Mouse (Mus musculus) frontal cortex, postnatal 36 days (tissue): ENCODE measurements at regions not wholly inside any gene's neighbourhood (a gene's known extent, or its start where the extent isn't known, plus 50 kb on each side); places are given as distances from the start of the nearest gene placed in this dataset.

Source experiments
- DNase-seq, 2 experiments: peaks; one replicate each; pipeline ENCODE4 v3.0.0; 2022; ENCODE audit warnings: low spot score in 2 of 2

DNA sequence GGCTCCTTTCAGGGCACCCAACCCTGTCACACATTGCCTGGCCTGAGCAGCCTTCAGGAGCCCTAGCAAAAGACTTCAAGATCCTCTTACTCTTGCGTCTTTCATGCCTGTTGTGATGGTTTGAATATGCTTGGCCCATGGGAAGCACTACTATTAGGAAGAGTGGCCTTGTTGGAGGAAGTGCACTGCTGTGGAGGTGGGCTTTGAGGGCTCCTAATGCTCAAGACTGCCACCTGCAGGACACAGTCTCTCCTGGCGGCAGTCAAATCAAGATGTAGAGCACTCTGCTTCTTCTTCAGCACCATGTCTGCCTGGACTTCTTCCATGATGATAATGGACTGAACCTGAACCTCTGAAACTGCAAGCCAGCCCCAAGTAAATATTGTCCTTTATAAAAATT lies 73.0 kb downstream of the Tsen15 start:
- DNase-seq = no peak

DNA sequence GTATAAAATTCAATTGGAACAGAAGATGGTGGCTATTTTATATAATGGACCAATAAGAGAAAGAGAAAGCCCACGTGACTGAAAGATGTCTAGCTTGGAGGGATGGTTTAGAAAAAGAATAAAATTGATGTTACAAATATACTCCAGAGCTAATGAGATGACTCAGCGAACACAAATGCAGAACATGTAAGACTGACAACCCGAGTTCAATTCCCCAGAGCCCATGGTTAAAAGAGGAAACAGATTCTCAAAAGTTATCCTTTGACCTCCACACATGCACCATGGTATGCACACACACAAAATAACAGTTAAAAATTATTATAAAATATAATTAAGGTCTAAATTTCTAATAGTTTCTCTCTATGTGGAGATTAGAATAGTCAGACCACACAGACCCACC lies 81.0 kb downstream of the Tsen15 start:
- no peak for DNase-seq

DNA sequence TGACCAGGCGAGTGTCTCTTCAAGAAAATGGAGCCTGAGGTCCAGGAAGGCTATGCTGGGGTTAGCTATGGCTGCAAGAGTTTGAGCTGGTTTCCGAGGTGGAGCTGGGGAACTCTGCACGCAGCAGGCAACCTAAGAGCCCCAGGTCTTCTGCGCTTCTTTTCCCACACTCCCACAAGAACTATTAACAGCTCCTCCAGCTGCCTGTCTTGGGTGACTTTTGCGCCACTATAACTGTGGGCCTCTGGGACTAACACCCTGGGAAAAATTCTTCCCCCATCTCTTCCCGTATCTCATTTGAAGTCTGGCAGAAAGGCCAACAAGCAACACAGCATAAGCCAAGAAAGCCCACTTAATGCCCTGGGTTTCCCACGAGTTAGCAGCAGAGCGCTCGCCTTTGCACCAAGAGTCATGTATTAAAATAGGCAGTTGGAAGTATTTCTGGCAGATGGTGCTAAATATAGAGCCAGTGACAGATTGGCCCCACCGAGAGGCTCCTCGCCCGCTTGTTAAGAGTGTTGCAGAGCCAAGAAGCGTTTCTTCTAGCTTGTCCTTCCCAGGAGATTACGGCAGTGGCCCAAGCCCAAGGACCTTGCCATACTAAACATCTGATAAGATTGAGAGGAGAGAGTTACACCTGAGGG lies 81.9 kb downstream of the Tsen15 start:
- DNase-seq = peak; percentile 13 to 57

GRCm38 (mm10) chr1:152301355-152301754 lies 85.1 kb downstream of the Tsen15 start:
- DNase-seq = peak; percentile 8 to 32

DNA sequence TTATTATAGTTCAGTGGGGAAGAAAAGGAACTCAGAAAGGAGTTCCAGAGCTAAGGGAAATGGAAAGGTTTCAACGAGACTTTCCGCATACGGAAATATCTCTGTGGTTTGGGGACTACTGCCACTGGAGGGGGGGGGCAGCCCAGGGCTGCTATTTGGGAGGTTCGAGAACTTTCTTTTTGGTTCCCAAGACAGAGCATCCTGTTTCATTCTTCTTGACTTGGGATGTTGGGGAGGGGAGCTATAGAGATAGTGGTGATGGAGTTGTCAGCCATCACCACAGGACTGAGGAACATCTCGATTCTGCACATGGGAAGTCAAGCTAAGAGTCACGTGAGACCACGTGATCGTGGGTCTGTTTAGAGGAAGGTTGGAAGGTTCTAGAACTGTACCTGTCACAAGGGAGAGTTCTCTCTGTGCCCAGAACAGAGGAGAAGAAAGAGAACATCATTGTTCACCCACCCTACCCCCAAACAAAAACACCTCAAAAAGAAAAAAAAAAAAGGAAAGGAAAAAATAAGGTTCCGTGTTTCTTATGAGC lies 94.2 kb downstream of the Tsen15 start:
- no peak for DNase-seq

- DNase-seq = peak; percentile 59 to 65
Measured at GRCm38 (mm10) chr1:152290768-152291167, 95.7 kb downstream of the Tsen15 start.

GRCm38 (mm10) chr1:152287566-152288490 lies 98.7 kb downstream of the Tsen15 start:
- no peak for DNase-seq

DNA sequence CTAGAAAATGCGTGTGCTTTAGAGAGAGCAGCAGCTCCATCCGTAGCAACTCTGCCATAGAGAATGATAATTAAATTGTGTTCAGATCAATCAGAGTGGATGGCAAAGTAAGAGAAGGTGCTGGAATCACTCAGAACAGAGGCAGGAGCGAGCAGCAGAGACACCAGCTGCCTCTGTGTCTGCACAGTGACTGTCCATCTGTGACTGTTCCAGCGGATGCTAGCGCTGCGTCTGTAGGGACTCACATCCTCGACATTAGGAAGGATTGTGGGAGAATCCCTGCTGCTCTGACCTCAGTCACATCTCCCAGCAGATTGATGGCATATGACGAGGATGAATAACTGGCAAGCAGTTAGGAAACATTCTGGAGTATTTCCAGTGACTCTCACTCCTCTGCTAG lies 99.8 kb downstream of the Tsen15 start:
- no peak for DNase-seq

DNA sequence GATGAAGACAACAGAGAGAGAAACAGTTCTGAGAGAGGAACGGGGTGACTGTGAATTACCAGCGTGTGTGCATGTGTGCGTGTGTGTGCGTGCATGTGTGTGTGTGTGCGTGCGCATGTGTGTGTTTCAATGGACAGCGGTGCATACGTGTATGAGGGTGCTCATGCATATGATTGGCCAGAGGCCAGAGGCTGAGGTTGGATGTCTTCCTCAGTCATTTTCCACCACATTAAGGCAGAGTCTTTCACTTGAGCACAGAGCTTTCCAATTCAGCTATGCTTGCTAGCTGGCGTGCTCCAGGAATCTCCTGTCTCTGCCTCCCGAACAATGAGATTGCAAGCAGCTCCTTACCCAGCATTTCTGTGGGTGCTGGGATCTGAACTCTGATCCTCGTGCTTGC lies 104.4 kb downstream of the Tsen15 start:
- DNase-seq = no peak

GRCm38 (mm10) chr1:152281201-152281600 lies 105.3 kb downstream of the Tsen15 start:
- no peak for DNase-seq

GRCm38 (mm10) chr1:152280014-152280413 lies 106.5 kb downstream of the Tsen15 start:
- no peak for DNase-seq

DNA sequence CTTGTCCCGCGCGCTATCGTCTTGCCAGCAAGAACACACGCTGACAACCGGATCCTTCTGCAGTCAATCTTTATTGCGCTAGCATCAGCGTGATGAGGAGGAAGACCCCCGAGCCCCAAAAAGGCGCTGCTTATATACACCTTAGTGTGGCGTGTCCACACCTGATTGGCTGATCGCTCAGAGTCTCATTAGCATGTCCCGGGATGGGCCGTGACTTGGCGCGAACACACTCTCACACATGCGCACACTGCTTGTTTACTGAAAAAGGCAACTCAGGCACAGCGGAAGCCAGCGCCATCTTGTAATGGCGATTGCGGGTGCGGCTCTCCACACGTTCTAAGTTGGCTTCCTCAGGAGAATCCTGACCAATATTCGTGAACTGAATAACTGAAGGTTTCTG lies 111.5 kb downstream of the Tsen15 start:
- DNase-seq = no peak

DNA sequence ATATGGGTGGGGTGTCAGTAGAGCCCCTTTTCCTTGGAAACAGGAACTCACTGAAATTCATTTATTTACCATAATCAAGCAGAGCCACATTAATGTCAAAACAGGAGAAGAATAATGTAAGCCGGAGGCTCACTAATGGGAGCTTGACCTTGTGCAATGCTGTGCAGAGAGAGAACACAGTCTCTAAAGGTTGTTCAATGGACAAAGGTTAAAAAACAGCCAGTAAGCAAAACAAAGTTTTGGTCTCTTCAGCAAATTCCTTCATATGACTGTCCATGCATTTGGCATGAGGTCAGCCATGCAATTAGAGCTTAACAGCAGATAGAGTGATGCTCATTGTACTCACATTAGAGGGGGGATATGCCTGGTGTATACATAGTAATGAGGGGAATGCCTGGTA lies 113.1 kb downstream of the Tsen15 start:
- DNase-seq = no peak

DNA sequence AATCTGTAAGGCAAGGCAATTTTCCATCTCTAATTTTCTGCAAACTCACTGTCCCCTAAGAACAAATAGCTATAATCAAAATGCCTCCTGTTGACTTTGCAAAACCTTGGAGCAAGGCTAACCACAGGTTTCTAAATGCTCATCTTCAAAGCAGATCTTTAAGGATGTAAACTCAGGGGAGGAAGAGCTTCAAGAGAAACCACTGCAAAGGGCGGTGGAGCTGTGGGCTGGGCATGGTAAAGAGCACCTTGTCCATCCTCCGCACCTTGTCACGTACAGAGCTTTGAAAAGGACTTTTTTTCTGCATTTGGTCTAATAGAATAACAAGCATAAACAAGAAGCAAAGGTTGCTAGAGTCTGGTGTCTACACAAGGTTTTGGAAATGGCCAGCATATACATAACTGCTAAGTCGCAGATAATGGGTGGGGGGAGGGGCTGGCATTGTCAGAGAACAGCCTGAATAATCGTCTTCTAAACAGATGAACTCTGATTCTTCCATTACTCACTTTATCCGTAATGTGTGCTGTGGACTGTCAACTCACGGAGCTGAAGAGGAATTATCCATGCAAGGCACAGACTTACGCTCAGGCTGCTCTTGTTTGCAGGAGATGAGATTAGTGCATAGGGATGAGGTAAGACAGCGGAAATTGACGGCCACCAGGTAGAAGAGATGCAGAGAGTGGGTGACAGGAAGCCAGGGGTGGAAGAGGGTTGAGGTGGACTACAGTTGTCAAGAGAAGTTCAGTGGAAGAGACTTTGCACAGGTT lies 116.4 kb downstream of the Tsen15 start:
- no peak for DNase-seq

DNA sequence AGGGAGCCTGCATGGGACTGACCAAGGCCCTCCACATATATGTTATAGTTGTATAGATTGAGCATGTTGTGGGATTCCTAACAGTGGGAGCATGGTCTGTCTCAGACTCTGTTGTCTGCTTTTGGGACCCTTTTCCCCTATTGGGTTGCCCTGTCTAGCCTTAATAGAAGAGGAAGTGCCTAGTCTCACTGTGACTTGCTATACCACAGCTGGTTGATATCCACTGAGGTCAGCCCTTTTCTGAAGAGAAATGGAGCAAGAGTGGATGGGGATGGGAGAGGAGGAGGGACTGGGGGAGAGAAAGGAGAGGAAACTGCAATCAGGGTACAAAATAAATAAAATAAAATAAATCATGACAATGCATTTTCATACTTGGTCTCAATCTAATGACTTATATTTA lies 120.1 kb downstream of the Tsen15 start:
- no peak for DNase-seq

GRCm38 (mm10) chr1:152264981-152265380 lies 121.5 kb downstream of the Tsen15 start:
- no peak for DNase-seq

DNA sequence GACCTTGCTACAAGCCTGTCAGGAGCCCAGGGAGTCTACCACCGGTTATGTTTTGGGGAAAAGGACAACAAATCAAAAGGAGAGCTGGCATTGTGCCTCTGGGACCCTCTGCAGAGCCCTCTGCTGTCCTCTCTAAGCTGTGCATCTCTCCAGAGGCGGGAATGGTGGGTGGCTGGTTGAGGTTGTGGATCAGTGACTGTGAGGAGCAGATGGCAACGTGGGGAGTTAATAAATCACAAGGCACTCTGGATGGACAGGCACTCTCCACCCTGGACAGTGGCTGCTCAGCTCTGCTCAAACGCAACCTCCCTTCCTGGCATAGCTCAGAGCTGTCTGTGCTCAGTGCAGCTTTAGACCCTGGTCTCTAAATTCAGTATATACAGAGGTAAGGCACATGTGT lies 125.0 kb downstream of the Tsen15 start:
- no peak for DNase-seq

DNA sequence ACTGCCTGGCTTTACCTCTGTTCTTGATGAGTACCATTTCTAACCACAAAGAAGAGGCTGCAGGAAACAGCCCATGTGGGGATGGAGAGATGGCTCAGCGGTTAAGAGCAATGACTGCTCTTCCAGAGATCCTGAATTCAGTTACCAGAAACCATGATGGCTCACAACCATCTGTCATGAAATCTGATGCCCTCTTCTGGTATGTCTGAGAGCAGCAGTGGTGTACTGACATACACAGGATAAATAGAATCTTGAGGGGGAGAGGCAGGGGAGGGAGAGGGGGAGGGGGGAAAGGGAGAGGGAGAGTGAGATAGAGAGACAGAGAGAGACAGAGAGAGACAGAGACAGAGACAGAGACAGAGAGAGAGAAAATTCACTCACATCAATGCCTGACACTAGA lies 125.5 kb downstream of the Tsen15 start:
- DNase-seq = no peak

- no peak for DNase-seq
Measured at GRCm38 (mm10) chr1:152258258-152258657, 128.2 kb downstream of the Tsen15 start.

GRCm38 (mm10) chr1:152253906-152254305 lies 132.6 kb downstream of the Tsen15 start:
- DNase-seq = no peak

GRCm38 (mm10) chr1:152253486-152253885 lies 133.0 kb downstream of the Tsen15 start:
- DNase-seq = no peak

GRCm38 (mm10) chr1:152252658-152253267 lies 133.7 kb downstream of the Tsen15 start:
- DNase-seq = no peak
